Mouse (Mus musculus) lung, adult 2 months (tissue): ENCODE measurements around the gene A930018P22Rik.

Experiments
- CTCF ChIP-seq: fragments of 200-500 bp; IDR thresholded peaks from 2 replicates; pipeline ENCODE4 v1.5.1; 2011; ENCODE audit warnings: mild to moderate bottlenecking, low read length, control low read depth; ENCODE audit not compliant: insufficient read depth
- POLR2A ChIP-seq: fragments of 200-500 bp; IDR thresholded peaks from 2 replicates; pipeline ENCODE4 v1.6.1; 2011; ENCODE audit warnings: low read depth, mild to moderate bottlenecking, control low read depth, low read length, borderline replicate concordance; ENCODE audit errors: extremely low read depth

DNA sequence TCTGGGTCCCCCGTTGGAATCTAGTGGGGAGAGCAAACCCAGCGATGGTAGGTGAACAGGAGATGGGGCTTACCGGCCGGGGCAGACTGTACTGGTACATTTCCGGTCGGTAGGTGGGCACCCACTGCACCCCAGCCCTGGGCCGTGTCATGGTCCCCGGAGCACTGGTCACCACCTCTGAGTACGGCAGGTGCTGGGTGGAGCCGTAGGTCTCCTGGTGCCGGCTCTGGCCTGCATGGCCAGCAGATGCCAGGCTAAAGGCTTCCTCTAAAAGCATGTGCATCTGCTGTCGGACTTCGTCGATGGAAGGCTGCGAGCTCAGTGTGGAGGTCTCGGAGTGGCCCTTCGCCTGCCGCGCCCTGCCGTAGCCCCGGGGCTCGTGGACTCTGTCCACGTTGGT, 45.2 kb downstream of the A930018P22Rik start:
- TF ChIP-seq CTCF (no peak), POLR2A (no peak)
